Mouse (Mus musculus) heart, embryonic 16.5 days (tissue): ENCODE measurements around the gene Pxylp1. TPM values are rescaled to one million over a fixed set of nuclear protein-coding genes. Genes with fewer than 3 reads are reported as not detected.
A peak's percentile ranks its signal among the peaks of the same experiment; 100 is the strongest.

Experiments
- ATAC-seq: fragments of 200-750 bp; cut with Nextera tagmentation; replicated peaks from 2 replicates; pipeline ENCODE4 v1.8.0; 2017; ENCODE audit warnings: moderate number of reproducible peaks; ENCODE audit not compliant: insufficient read depth, low FRiP score; ENCODE audit errors: extremely low read depth
- H3K27ac ChIP-seq: fragments of 300-500 bp; sonication (generic); 2 replicates; pipeline ENCODE4 v1.5.1; 2014; ENCODE audit warnings: mild to moderate bottlenecking, low read length, control low read depth, moderate library complexity
- H3K27me3 ChIP-seq: fragments of 300-500 bp; sonication (generic); 2 replicates; pipeline ENCODE4 v1.6.1; 2014; ENCODE audit warnings: low read length, mixed read lengths; ENCODE audit not compliant: control insufficient read depth, insufficient read depth
- H3K36me3 ChIP-seq: fragments of 300-500 bp; sonication (generic); 2 replicates; pipeline ENCODE4 v1.6.1; 2014; ENCODE audit not compliant: control insufficient read depth, insufficient read depth
- H3K4me1 ChIP-seq: fragments of 300-500 bp; sonication (generic); 2 replicates; pipeline ENCODE4 v1.6.1; 2014; ENCODE audit warnings: low read length, mixed read lengths; ENCODE audit not compliant: control insufficient read depth, insufficient read depth
- H3K4me2 ChIP-seq: fragments of 300-500 bp; sonication (generic); 2 replicates; pipeline ENCODE4 v1.6.1; 2014; ENCODE audit warnings: low read depth, mild to moderate bottlenecking, control low read depth, low read length
- H3K4me3 ChIP-seq: fragments of 300-500 bp; sonication (generic); 2 replicates; pipeline ENCODE4 v1.5.1; 2014; ENCODE audit warnings: mild to moderate bottlenecking, control low read depth, low read length
- H3K9ac ChIP-seq: fragments of 300-500 bp; sonication (generic); 2 replicates; pipeline ENCODE4 v1.6.1; 2014; ENCODE audit warnings: low read length, control low read depth
- H3K9me3 ChIP-seq: fragments of 300-500 bp; sonication (generic); replicated peaks from 2 replicates; pipeline ENCODE4 v1.6.1; 2016; ENCODE audit warnings: low read length; ENCODE audit not compliant: control insufficient read depth
- WGBS: fragments of 180-500 bp; shearing (Covaris S2); extraction: QIAGEN DNeasy Blood & Tissue Kit; methylation state at CpG from one replicate; pipeline ENCODE4 v1.1.7; 2014; 5-methylcytosine and 5-hydroxymethylcytosine counted together
- polyA plus RNA-seq: library from polyadenylated mRNA; unstranded; fragments of >200 nt; fragmentation: Nextera tagmentation; extraction: Ambion mirVana; gene quantifications from 2 replicates; pipeline ENCODE4 v1.2.1, GENCODE M21; 2015

Pxylp1 gene
- polyA plus RNA-seq, 1 experiment from 2014 or later = 25.8 TPM

DNA sequence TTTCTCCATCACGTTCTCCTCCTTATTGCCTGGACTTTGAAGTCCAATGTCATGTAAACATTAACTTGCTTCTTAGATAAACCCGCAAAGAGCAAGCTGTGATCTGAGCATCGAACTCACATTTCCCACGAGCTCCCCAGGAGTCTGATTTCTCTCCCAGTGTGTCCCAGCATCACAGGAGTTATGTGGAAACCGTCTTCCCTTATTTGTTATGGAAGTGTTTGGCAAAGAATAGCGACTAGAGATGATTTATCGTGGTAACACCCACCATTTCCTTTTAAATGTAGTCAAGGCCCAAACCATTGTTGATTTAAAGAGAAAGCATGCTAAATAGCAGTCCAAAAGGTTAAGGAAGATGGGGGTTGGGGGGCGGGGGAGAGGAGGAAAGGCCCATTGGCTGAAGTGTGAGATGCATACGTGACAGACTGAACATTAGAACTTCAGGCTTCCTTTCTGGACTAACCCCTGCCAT lies 106.6 kb downstream of the Pxylp1 start:
- peak overlapping the region; percentile 18; the same call in 1 of the 2 replicates for H3K4me2 ChIP-seq
- peaks cover 7% of the 10 kb centered on the region for H3K4me1 ChIP-seq
- H3K27me3 ChIP-seq = no peaks in the 10 kb centered on the region
- no peaks in the 10 kb centered on the region for H3K9me3 ChIP-seq
- no peak for ATAC-seq
- H3K27ac ChIP-seq = peak overlapping the region; percentile 57
- no peak overlapping the region for H3K4me3 ChIP-seq
- H3K36me3 ChIP-seq = no peaks in the 10 kb centered on the region
- 46% methylated on average over 9 of the region's 9 CpGs for WGBS
- H3K9ac ChIP-seq = no peak overlapping the region

DNA sequence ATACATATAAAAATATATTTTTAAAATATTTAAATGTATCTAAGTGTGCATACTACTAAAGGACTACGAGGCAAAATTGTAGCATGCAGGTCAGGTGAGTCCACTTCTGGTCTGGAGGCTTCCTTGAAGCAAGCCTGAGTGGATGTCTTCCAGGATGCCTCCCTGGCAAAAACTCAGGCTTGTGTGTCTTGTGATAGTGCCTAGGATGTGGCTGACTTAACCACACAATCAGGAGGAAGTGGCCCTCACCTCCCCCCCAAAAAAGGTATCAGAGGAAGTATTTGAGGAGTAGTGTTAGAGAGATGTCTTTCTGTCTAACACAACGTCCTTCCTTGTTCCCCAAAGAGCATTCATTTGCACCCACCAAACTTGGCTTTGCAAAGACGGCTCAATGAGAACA lies 107.3 kb downstream of the Pxylp1 start:
- H3K9me3 ChIP-seq = no peaks in the 10 kb centered on the region
- H3K36me3 ChIP-seq = no peaks in the 10 kb centered on the region
- no peak overlapping the region for H3K4me2 ChIP-seq
- no peak overlapping the region for H3K4me3 ChIP-seq
- ATAC-seq = no peak
- 53% methylated on average over 3 of the region's 3 CpGs for WGBS
- H3K9ac ChIP-seq = no peak overlapping the region
- peaks cover 7% of the 10 kb centered on the region for H3K4me1 ChIP-seq
- no peak overlapping the region for H3K27ac ChIP-seq
- H3K27me3 ChIP-seq = no peaks in the 10 kb centered on the region

DNA sequence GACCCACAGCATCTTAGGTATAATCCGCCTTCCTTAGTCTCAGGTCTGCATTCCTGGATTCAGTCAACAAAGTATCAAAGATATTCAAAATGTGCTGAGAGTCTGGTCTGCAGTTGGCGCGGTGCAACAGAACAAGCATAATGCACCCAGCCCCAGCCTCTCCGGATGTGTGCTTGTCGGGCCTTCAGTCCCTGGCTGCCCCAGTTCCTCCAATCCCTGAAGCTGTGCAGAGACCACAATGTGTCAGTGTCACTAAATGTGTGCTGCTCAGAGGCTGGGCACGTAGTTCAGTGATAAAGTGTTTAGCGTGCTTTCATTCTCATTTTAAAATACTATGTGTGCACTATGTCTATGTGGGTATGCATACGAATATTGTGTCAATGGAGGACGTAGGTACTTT lies 108.8 kb downstream of the Pxylp1 start:
- Histone ChIP-seq H3K4me3 (no peak overlapping the region), H3K4me2 (no peak overlapping the region), H3K9me3 (no peaks in the 10 kb centered on the region), H3K27ac (peak overlapping the region; percentile 41; the same call in 1 of the 2 replicates), H3K27me3 (no peaks in the 10 kb centered on the region), H3K9ac (no peak overlapping the region), H3K36me3 (no peaks in the 10 kb centered on the region), H3K4me1 (peaks cover 7% of the 10 kb centered on the region)
- WGBS = 65% methylated on average over 9 of the region's 9 CpGs
- ATAC-seq = peak; percentile 47; the same call in 1 of the 2 replicates

DNA sequence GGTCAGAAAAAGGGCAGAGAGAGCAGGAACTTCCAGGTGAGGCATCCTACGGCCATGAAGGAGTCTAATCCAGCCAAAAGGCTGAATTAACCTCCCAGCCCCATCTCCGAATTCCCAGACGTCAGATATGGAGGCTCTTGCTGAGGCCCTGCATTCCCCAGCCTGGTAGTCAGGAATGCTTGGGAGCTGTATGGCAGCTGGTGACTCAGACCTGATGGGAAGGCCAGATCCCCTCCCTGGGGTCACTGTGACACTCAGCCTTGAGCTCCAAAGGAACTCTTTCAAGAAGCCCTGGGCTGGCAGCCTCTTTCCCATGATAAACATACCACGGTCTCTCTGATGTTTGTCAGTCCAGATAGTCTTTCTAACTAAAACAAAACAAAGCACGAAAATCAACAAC lies 109.2 kb downstream of the Pxylp1 start:
- WGBS = 38% methylated on average over 5 of the region's 5 CpGs
- peak; percentile 47; the same call in 1 of the 2 replicates for ATAC-seq
- H3K27ac ChIP-seq = peak overlapping the region; percentile 41

DNA sequence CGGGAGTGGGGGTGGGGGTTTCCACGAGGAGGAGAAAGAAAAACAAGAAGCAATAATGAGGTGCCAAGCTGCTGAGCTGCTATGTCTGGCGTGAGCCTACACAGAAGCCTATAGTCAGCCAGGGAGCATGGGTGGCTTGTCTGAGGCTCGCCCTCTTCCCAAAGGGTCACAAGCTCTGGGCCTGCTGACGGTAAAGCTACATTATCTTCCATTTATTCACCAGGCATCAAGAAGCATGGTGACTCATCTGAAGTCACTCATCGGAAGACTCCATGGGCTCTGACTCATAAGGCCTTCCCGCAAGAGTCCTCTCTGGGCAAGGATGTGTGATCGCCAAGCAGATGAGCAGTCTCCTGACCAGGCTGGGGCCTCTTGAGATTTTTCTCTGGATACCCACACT lies 110.4 kb downstream of the Pxylp1 start:
- no peak for ATAC-seq

More for the DNA sequence above, 109.2 kb downstream of the Pxylp1 start:
- Histone ChIP-seq H3K4me2 (no peak overlapping the region), H3K4me3 (no peak overlapping the region), H3K9me3 (no peaks in the 10 kb centered on the region), H3K4me1 (peaks cover 7% of the 10 kb centered on the region), H3K36me3 (no peaks in the 10 kb centered on the region), H3K27me3 (no peaks in the 10 kb centered on the region), H3K9ac (no peak overlapping the region)

More for the DNA sequence above, 110.4 kb downstream of the Pxylp1 start:
- 68% methylated on average over 8 of the region's 8 CpGs for WGBS
- H3K9me3 ChIP-seq = no peaks in the 10 kb centered on the region
- H3K27me3 ChIP-seq = no peaks in the 10 kb centered on the region
- H3K4me3 ChIP-seq = no peak overlapping the region
- H3K27ac ChIP-seq = no peak overlapping the region
- no peak overlapping the region for H3K4me2 ChIP-seq
- H3K9ac ChIP-seq = no peak overlapping the region
- no peaks in the 10 kb centered on the region for H3K36me3 ChIP-seq
- H3K4me1 ChIP-seq = peaks cover 7% of the 10 kb centered on the region

Other genes with a start within 250 kb of the Pxylp1 start
- 28.3 and 29.6 TPM in 2 replicates for gene Zbtb38, start 139.8 kb downstream of the Pxylp1 start, polyA plus RNA-seq
- gene Spsb4, start 126.2 kb upstream of the Pxylp1 start, polyA plus RNA-seq = 53.2 and 53.7 TPM in 2 replicates
- 42.3 and 47.0 TPM in 2 replicates for gene Slc25a36, start 218.5 kb upstream of the Pxylp1 start, polyA plus RNA-seq